In the genomic region with DNA sequence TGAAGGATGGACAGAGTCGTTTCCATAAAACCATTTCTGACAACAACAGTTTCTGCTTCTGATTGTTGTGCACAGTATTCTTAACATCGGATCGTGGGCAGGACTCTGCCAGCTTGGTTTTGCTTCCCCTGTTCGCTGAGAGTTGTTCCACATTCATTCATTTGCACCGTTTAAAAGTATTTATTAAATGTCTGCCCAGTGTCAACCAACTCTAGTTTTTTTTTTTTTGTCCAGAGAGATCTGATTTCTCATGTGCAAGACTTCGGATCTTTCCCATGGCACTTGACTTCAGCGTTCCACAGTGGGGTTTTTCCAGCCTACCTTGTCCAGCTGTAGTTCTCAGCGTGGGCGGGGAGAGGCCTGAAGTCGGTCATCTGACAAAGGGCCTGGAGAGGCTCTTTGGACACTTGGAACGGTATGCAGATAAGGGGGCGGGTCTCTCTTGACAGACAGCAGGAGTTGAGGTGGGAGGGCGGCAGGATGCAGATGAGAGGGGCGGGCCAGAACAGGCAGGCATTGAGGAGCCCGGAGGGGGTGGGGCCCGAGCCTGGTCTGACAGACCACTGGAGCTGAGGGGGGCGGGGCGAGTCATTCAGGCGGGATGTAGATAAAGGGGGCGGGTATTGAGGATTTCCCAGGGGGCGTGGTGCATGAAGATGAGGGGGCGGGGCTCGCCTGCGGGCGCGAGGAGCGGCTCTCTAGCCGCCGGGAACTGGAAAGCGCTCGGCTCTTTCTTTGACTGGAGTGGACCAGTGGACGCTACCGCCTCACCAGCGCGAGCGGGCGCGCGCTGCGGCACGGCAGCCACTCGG, we compare ENCODE assay signal across 8 mouse cellular contexts.
A peak's percentile ranks its signal among the peaks of the same experiment; 100 is the strongest.
DNase-seq lines count a peak whose midpoint lies in the region; ATAC-seq and TF ChIP-seq lines count a peak whose summit lies in the region.

No protein-coding gene starts in this region.

- H3K9ac ChIP-seq in lung, embryonic 14.5 days, result peak overlapping the region; percentile 85

- peak; percentile 99 for ATAC-seq in lung, embryonic 14.5 days (ENCODE audit: insufficient read depth)

- H3K36me3 ChIP-seq in lung, embryonic 14.5 days (ENCODE audit: insufficient read depth), result no peaks in the 10 kb centered on the region

- WGBS in lung, embryonic 14.5 days, result 5% methylated on average over 41 of the region's 42 CpGs
- 5% methylated on average over 41 of the region's 42 CpGs for WGBS in olfactory bulb, adult 2 months

- H3K4me2 ChIP-seq in lung, embryonic 14.5 days, result peak overlapping the region; percentile 86

- peak overlapping the region; percentile 76 for H3K4me3 ChIP-seq in lung, embryonic 14.5 days (ENCODE audit: low read depth, low read length)
- peak overlapping the region; percentile 94 for H3K4me3 ChIP-seq in olfactory bulb, adult 2 months (ENCODE audit: insufficient read depth, low read depth, low read length)

- peak; percentile 91 for DNase-seq in MN1 (ENCODE audit: low spot score)
- DNase-seq in cerebellum, adult 9-10 months, result peak; percentile 85
- peak; percentile 98 for DNase-seq in forelimb bud, embryonic 11.5 days (ENCODE audit: low read depth, low spot score)
- DNase-seq in heart, postnatal 4 days, result peak; percentile 99
- peak; percentile 93 to 97 for DNase-seq in layer of hippocampus, adult 8-10 months (ENCODE audit: low spot score in 2 of 2)
- DNase-seq in lung, embryonic 14.5 days, result peak; percentile 97
- DNase-seq in thymus, adult 18-20 months, result peak; percentile 80 to 82

- no peaks in the 10 kb centered on the region for H3K9me3 ChIP-seq in lung, embryonic 14.5 days (ENCODE audit: low read depth, low read length)

- peak overlapping the region; percentile 97 for H3K27ac ChIP-seq in lung, embryonic 14.5 days (ENCODE audit: low read depth)
- H3K27ac ChIP-seq in olfactory bulb, adult 2 months (ENCODE audit: insufficient read depth, low read depth, low read length), result 0 out of 2 replicates have a peak overlapping the region, but pooled peaks have one; percentile 47

- 0 out of 2 replicates have a peak, but pooled peaks have one; percentile 27 for TF ChIP-seq POLR2A in olfactory bulb, adult 2 months (IDR thresholded peaks at IDR 0.05; ENCODE audit: insufficient read depth, low read depth, low read length)

- no peaks in the 10 kb centered on the region for H3K4me1 ChIP-seq in lung, embryonic 14.5 days (ENCODE audit: insufficient read depth)
- peaks cover 9% of the 10 kb centered on the region for H3K4me1 ChIP-seq in olfactory bulb, adult 2 months (ENCODE audit: control insufficient read depth, insufficient read depth, low read length)

- no peaks in the 10 kb centered on the region for H3K27me3 ChIP-seq in lung, embryonic 14.5 days (ENCODE audit: insufficient read depth, low read length)

- TF ChIP-seq CTCF in lung, embryonic 14.5 days (IDR thresholded peaks at IDR 0.05; ENCODE audit: low read depth), result no peak
- no peak for TF ChIP-seq CTCF in olfactory bulb, adult 2 months (IDR thresholded peaks at IDR 0.05; ENCODE audit: insufficient read depth, low read depth, low read length)

Comparison
In these comparisons a context has a peak if more than half of its experiments do, and no peak if none do; other contexts are left out.
1. Peak in every context shown above with its lines: DNase-seq, ATAC-seq, H3K4me3 ChIP-seq and H3K27ac ChIP-seq.